Mouse (Mus musculus) G1E (cell line): ENCODE data around the gene Zfp442.

ENCODE experiments used
- CTCF ChIP-seq: IDR thresholded peaks from 2 replicates; pipeline ENCODE4 v1.5.1; 2012; ENCODE audit warnings: low read depth, low read length, inconsistent platforms, mixed read lengths
- GATA1 ChIP-seq: IDR thresholded peaks from 2 replicates; pipeline ENCODE4 v1.6.1; 2012; ENCODE audit warnings: borderline replicate concordance, low read length, inconsistent platforms, mixed read lengths

GRCm38 (mm10) chr2:150493031-150493430 lies 41.7 kb upstream of the Zfp442 start:
- no peak for TF ChIP-seq CTCF
- TF ChIP-seq GATA1: no peak
